Mouse (Mus musculus) heart, postnatal 10 days (tissue): ENCODE results near the gene Zfp663. TPM values are rescaled to one million over a fixed set of nuclear protein-coding genes. Genes with fewer than 3 reads are reported as not detected.

Source experiments
- DNase-seq, 2 experiments: peaks; one replicate each; pipeline ENCODE4 v3.0.0; 2021
- intact Hi-C: fragments of 180-260 bp; cut with DNase I; formaldehyde crosslinking; loops from one replicate; pipeline ENCODE4 v1.15.1; 2025
- total RNA-seq, 2 experiments: library from RNA; stranded (reverse); gene quantifications; 2 replicates each; pipeline ENCODE4 v1.2.3; 2021

Zfp663 gene
- total RNA-seq, 2 experiments from 2014 or later, result not detected

GRCm38 (mm10) chr2:165321981-165322735, 46.4 kb downstream of the Zfp663 start:
- DNase-seq, result no peak
- intact Hi-C loops, result loop anchor here (2.0 kb wide), 1 partner anchor 33 kb away; no protein-coding TSS in a partner anchor

- DNase-seq, result peak; percentile 30 to 45
- intact Hi-C loops, result loop anchor here (2.0 kb wide), 1 partner anchor 33 kb away; no protein-coding TSS in a partner anchor
These were observed 47.1 kb downstream of the Zfp663 start for GRCm38 (mm10) chr2:165321381-165321888.

GRCm38 (mm10) chr2:165320531-165321150, 47.9 kb downstream of the Zfp663 start:
- peak; percentile 68 to 70 for DNase-seq
- intact Hi-C loops, result loop anchor here (2.0 kb wide), 1 partner anchor 32 kb away; no protein-coding TSS in a partner anchor

GRCm38 (mm10) chr2:165319503-165319902, 49.0 kb downstream of the Zfp663 start:
- DNase-seq, result no peak
- intact Hi-C loops, result no loop called here

DNA sequence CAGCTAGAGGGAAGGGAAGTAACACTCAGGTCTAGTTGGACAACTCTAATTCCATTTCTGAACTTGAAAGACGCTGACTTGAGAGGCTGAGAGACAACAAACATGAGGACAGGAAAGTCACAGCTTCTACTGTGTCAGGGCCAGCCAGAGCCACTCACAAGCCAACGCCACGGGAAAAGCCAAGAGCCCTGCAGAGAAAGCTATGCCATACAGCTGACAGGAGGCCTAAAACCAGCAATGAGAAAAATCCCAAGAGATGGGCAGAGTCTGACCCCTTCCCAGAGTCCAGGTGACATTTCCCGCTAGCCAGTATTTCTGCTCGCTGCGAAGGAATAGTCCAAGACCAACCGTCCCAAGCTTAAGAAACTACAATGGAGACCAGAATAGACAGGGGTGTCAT, 49.6 kb downstream of the Zfp663 start:
- intact Hi-C loops, result no loop called here
- DNase-seq, result no peak

GRCm38 (mm10) chr2:165317621-165318263, 50.8 kb downstream of the Zfp663 start:
- no peak for DNase-seq
- intact Hi-C loops, result no loop called here

DNA sequence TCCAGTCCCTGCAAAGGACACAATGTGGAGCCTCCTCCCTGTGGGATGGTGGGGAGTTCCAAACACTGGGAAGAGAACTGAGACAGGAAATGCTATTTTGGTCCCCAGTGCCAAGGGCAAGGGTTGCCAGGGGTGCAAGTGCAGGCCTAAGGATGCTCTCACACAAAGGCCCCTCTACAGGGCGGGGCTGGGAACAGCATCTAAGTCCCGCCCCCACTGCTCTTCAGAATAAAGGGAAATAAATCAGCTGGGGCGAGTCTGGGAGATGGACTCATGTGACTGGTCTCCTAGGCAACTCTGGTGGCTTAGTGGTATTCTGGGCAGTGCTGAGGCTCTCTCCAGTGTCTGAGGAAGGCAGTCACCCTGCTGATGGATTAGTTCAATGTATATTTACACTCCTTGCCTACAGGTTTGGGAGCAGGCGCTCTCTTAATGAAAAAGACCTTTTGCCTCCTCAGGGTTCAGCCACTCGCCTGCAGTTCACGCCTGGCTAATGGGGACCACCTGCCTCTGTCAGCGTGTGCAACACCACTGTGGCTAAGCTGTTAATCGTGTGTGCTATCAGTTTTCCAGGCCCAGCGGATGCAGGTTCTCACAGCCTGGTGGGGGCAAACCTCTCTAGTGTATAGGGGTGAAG, 51.6 kb downstream of the Zfp663 start:
- DNase-seq, result peak; percentile 67 to 68
- intact Hi-C loops, result no loop called here

DNA sequence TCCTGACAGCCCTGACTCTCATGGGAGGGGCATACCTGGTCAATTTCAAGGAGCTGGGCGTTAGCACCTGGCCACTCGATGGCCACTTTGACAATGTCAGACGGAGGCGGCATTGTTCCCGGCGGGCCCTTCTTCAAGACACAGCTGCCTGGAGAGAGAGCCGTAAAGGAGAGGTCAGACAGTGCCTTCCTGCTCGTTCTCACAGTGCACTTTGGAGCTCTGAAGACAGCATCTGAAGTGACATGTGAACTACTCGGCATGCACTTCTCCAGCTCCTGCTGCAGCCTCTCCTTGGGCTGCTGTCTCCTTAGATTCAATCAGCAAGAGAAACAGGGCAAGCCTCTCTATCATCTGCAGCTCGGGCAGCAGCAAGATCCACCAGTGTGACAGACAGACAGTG, 52.3 kb downstream of the Zfp663 start:
- intact Hi-C loops, result no loop called here
- DNase-seq, result no peak

DNA sequence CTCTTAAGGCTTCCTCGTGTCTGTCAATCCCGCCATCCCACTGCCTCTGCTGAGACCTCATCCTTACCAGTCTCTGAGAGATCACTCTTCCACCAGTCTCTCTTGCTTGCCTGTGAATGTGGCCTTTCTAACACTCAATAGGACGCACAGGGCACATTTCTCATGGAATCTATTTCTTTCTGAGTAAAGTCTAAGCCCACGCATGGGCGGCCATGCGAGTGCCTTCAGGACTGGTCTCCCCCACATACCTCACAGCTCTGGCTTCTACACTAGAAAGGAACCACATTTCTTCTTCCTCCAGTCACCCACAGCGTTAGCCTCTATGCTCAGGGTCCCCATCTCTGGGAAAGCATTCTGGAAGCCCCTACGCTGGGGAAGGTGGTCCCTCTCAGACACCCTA, 54.3 kb downstream of the Zfp663 start:
- intact Hi-C loops, result no loop called here
- no peak for DNase-seq

DNA sequence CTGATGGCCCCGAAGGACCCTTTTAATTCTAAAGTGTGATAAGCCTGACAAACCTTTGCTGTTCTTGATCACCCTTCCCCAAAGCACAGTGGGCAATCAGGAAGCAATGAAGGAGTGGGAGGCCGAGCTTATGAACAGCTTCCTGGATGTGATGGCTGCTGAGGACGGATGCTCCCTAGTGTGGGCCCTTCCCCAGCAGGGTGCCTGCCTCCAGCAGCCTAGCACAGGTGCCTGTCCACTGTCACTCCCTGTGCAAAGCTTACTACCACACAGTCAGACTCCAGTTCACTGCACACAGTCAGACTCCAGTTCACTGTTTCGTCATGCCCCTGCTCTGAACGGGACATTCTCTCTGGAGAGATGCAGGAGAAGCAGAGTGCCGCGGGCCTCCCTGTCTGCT, 56.1 kb downstream of the Zfp663 start:
- intact Hi-C loops, result no loop called here
- no peak for DNase-seq

- intact Hi-C loops, result no loop called here
These were observed 57.0 kb downstream of the Zfp663 start for GRCm38 (mm10) chr2:165311577-165311976.

DNA sequence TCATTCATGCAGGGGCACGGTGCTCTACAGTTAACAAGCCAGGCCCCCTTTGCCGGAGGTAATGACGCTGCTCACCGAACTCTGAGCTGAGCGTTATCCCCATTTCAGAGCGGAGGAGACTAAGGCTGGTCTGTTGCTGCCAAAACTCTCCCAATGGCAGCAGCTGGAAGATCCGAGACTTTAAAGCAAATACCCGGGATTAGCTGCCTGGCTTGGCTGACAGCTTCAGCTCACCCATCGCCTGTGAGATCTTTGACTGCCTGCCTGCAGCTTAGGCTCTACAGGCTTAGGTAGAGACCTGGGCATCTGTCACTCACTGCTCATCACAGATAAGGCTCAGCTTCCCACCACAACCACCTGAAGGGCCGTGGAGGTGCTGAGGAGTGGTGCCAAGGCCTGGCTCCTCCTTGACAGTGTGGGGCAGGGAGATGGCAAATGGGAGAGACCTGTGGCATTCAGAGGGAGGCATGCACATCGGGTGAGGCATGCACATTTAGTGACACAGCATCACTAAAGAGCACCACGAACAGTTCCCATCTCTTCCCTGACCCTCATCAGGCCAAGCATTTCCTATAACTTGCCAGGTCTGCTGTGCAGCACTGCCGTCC, 57.6 kb downstream of the Zfp663 start:
- intact Hi-C loops, result no loop called here
- no peak for DNase-seq

More at GRCm38 (mm10) chr2:165311577-165311976, 57.0 kb downstream of the Zfp663 start:
- DNase-seq, result no peak

GRCm38 (mm10) chr2:165307801-165308200, 60.7 kb downstream of the Zfp663 start:
- intact Hi-C loops, result no loop called here
- no peak for DNase-seq

DNA sequence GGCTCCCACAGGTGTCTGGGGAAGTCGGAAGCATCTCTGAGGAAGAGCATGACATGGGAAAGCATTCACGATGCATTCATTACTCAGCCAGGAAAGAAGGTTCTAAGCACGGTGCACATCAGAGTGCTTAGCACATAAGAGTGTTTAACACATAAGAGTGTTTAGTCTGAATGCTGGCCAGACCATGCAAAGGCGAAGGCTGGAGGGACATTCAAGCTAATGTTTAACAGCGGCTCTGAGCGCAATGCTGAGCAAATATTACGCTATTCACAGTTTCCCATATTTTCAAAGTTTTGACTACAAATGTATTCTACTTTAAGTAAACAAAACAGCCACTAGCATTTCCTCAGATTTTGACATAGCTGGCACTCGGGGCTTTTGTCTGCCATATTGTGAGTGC, 63.1 kb downstream of the Zfp663 start:
- intact Hi-C loops, result no loop called here
- DNase-seq, result no peak

DNA sequence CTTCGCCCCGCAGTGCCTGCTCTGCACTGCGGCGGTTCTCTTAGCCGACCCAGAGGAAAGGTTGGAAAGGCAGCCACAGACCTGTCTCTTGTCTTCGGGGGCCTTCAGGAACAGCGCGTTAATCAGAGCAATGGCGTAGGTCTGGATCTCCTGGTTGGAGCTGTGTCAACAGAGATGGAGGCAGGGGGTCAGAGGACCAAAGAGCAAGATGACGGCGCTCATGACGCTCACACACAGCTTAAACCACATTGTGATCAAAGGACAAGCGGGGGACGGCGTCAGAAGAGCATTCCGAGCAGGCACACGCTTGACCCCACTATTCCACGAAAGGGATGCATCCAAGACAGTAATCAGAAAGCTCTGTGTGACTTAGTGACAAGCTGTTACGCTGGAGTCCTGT, 63.7 kb downstream of the Zfp663 start:
- DNase-seq, result no peak
- intact Hi-C loops, result no loop called here

- DNase-seq, result no peak
- intact Hi-C loops, result no loop called here
These were observed 65.0 kb downstream of the Zfp663 start for GRCm38 (mm10) chr2:165303354-165304012.

DNA sequence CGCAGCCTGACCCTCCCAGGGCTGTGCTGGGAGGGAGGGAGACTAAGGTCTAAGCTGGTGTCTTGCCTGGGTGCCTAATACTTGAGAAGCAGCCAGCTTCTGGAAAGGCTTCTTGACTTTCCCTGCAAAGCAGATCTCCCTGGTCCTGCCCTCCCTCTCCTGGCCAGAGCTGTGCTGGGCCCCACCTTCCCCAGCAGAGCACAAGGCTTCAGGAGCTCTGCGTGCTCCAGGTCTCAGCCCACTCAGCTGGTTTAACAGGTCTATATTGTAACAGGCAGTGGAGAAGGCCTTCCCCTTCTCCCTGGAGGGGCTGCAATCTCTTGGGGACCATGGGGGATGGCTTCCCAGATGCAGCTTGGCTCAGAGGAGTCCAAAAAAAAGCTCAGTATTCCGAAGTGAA, 67.1 kb downstream of the Zfp663 start:
- intact Hi-C loops, result no loop called here
- no peak for DNase-seq
